Mouse (Mus musculus) cerebellum, adult 2 months (tissue): ENCODE data around the gene Car5a. TPM values are rescaled to one million over a fixed set of nuclear protein-coding genes. Genes with fewer than 3 reads are reported as not detected.
A peak's percentile ranks its signal among the peaks of the same experiment; 100 is the strongest.

Source experiments
- DNase-seq, 2 experiments: peaks; one replicate each; pipeline ENCODE4 v3.0.0; 2021
- H3K27ac ChIP-seq: fragments of 200-500 bp; 2 replicates; pipeline ENCODE4 v1.5.1; 2012; ENCODE audit warnings: low read length, control low read depth, inconsistent platforms; ENCODE audit not compliant: insufficient read depth
- H3K27me3 ChIP-seq: fragments of 200-500 bp; 2 replicates; pipeline ENCODE4 v1.6.1; 2012; ENCODE audit warnings: inconsistent platforms, mild to moderate bottlenecking, low read length, moderate library complexity; ENCODE audit not compliant: control insufficient read depth, insufficient read depth
- H3K4me1 ChIP-seq: fragments of 200-500 bp; 2 replicates; pipeline ENCODE4 v1.6.1; 2011; ENCODE audit warnings: low read length; ENCODE audit not compliant: control insufficient read depth, insufficient read depth
- H3K4me3 ChIP-seq: fragments of 200-500 bp; replicated peaks from 2 replicates; pipeline ENCODE3; 2011; ENCODE audit warnings: mild to moderate bottlenecking, low read depth, low read length, control low read depth; ENCODE audit not compliant: insufficient read depth
- CTCF ChIP-seq: fragments of 200-500 bp; IDR thresholded peaks from 2 replicates; pipeline ENCODE4 v1.5.1; 2011; ENCODE audit warnings: low read depth, mild to moderate bottlenecking, control low read depth, low read length, moderate library complexity, borderline replicate concordance; ENCODE audit not compliant: insufficient read depth
- POLR2A ChIP-seq: fragments of 200-500 bp; IDR thresholded peaks from 2 replicates; pipeline ENCODE4 v1.6.1; 2011; ENCODE audit warnings: low read length, control low read depth, borderline replicate concordance; ENCODE audit not compliant: insufficient read depth
- WGBS: fragments of 180-500 bp; shearing (Covaris S2); methylation state at CpG from one replicate; pipeline ENCODE4 v1.1.7; 2018; 5-methylcytosine and 5-hydroxymethylcytosine counted together
- polyA plus RNA-seq: library from polyadenylated mRNA; depleted of rRNA; stranded (reverse); fragments of >200 nt; gene quantifications from 2 replicates; pipeline ENCODE4 v1.2.3, GENCODE M21; 2012

Car5a gene
- polyA plus RNA-seq, 1 experiment = 0.59 TPM

- Histone ChIP-seq H3K4me3 (no peak overlapping the region), H3K4me1 (peaks cover 52% of the 10 kb centered on the region), H3K27ac (no peak overlapping the region), H3K27me3 (no peaks in the 10 kb centered on the region)
- TF ChIP-seq CTCF (no peak), POLR2A (no peak)
- no peak for DNase-seq
- WGBS = 97% methylated on average over 1 of the region's 1 CpGs
Observed at GRCm38 (mm10) chr8:121889317-121889716, 55.4 kb downstream of the Car5a start.

- DNase-seq = no peak
- Histone ChIP-seq H3K4me1 (peaks cover 54% of the 10 kb centered on the region), H3K27ac (no peak overlapping the region), H3K4me3 (no peak overlapping the region), H3K27me3 (no peaks in the 10 kb centered on the region)
- 78% methylated on average over 1 of the region's 1 CpGs for WGBS
- TF ChIP-seq CTCF (no peak), POLR2A (no peak)
Observed at GRCm38 (mm10) chr8:121887547-121887946, 57.2 kb downstream of the Car5a start.

GRCm38 (mm10) chr8:121885433-121885832 lies 59.3 kb downstream of the Car5a start:
- no peak for TF ChIP-seq CTCF
- TF ChIP-seq POLR2A = no peak
- Histone ChIP-seq H3K27me3 (no peaks in the 10 kb centered on the region), H3K27ac (no peak overlapping the region), H3K4me3 (no peak overlapping the region), H3K4me1 (peaks cover 42% of the 10 kb centered on the region)
- no peak for DNase-seq
- whole genome bisulfite sequencing = 20% methylated on average over 6 of the region's 6 CpGs

- DNase-seq = no peak
- no peak overlapping the region for H3K4me3 ChIP-seq
- H3K27ac ChIP-seq = no peak overlapping the region
- no peaks in the 10 kb centered on the region for H3K27me3 ChIP-seq
- no peak for TF ChIP-seq POLR2A
- TF ChIP-seq CTCF = no peak
- peaks cover 38% of the 10 kb centered on the region for H3K4me1 ChIP-seq
- 67% methylated on average over 9 of the region's 9 CpGs for WGBS
Observed at GRCm38 (mm10) chr8:121885001-121885400, 59.7 kb downstream of the Car5a start.

GRCm38 (mm10) chr8:121884181-121884580 lies 60.5 kb downstream of the Car5a start:
- Histone ChIP-seq H3K27ac (no peak overlapping the region), H3K4me3 (no peak overlapping the region), H3K4me1 (peaks cover 31% of the 10 kb centered on the region), H3K27me3 (no peaks in the 10 kb centered on the region)
- 24% methylated on average over 3 of the region's 3 CpGs for WGBS
- peak in 1 of 2 experiments; percentile 55 for DNase-seq
- TF ChIP-seq POLR2A (no peak), CTCF (no peak)

GRCm38 (mm10) chr8:121881921-121882320 lies 62.8 kb downstream of the Car5a start:
- no peak overlapping the region for H3K4me3 ChIP-seq
- WGBS = 95% methylated on average over 5 of the region's 5 CpGs
- H3K4me1 ChIP-seq = peaks cover 31% of the 10 kb centered on the region
- no peak for TF ChIP-seq POLR2A
- TF ChIP-seq CTCF = no peak
- no peak overlapping the region for H3K27ac ChIP-seq
- DNase-seq = no peak
- H3K27me3 ChIP-seq = no peaks in the 10 kb centered on the region

GRCm38 (mm10) chr8:121880818-121881217 lies 63.9 kb downstream of the Car5a start:
- TF ChIP-seq CTCF = no peak
- TF ChIP-seq POLR2A = no peak
- peaks cover 26% of the 10 kb centered on the region for H3K4me1 ChIP-seq
- no peak for DNase-seq
- 78% methylated on average over 1 of the region's 1 CpGs for WGBS
- H3K27ac ChIP-seq = no peak overlapping the region
- no peak overlapping the region for H3K4me3 ChIP-seq
- H3K27me3 ChIP-seq = no peaks in the 10 kb centered on the region

- TF ChIP-seq POLR2A (no peak), CTCF (no peak)
- 90% methylated on average over 3 of the region's 3 CpGs for WGBS
- Histone ChIP-seq H3K27ac (no peak overlapping the region), H3K4me1 (peaks cover 15% of the 10 kb centered on the region; the same call in 1 of the 2 replicates), H3K4me3 (no peak overlapping the region), H3K27me3 (no peaks in the 10 kb centered on the region)
- no peak for DNase-seq
Observed at GRCm38 (mm10) chr8:121879712-121880111, 65.0 kb downstream of the Car5a start.
